Mouse (Mus musculus): ENCODE data around the gene Csk. TPM values are rescaled to one million over a fixed set of nuclear protein-coding genes. Genes with fewer than 3 reads are reported as not detected.

Csk gene
- polyA plus RNA-seq, 1 experiment, result 42.4 TPM

- Histone ChIP-seq H3K4me1 (ENCODE audit: control insufficient read depth, insufficient read depth, low read length) (peaks cover 59% of the 10 kb centered on the region), H3K27ac (ENCODE audit: insufficient read depth, low read depth, low read length) (peak overlapping the region; percentile 62), H3K36me3 (ENCODE audit: control insufficient read depth, insufficient read depth, low read length) (no peaks in the 10 kb centered on the region), H3K27me3 (replicated peaks; ENCODE audit: control insufficient read depth, insufficient read depth, low read length) (no peaks in the 10 kb centered on the region), H3K4me3 (ENCODE audit: insufficient read depth, low read depth, low read length) (no peak overlapping the region)
- TF ChIP-seq CTCF (conservative IDR thresholded peaks at IDR 0.05; ENCODE audit: insufficient read depth, insufficient read length, low read depth, low read length) (no peak), POLR2A (IDR thresholded peaks at IDR 0.05; ENCODE audit: low read depth, low read length) (peak; percentile 24)
- DNase-seq, result peak; percentile 73
- WGBS, result 11% methylated on average over 15 of the region's 15 CpGs
Measured at GRCm38 (mm10) chr9:57640384-57640783, 13.0 kb downstream of the Csk start.

- no peaks in the 10 kb centered on the region for H3K27me3 ChIP-seq (replicated peaks; ENCODE audit: control insufficient read depth, insufficient read depth, low read length)
- no peak for TF ChIP-seq CTCF (conservative IDR thresholded peaks at IDR 0.05; ENCODE audit: insufficient read depth, insufficient read length, low read depth, low read length)
- no peaks in the 10 kb centered on the region for H3K36me3 ChIP-seq (ENCODE audit: control insufficient read depth, insufficient read depth, low read length)
- peaks cover 59% of the 10 kb centered on the region for H3K4me1 ChIP-seq (ENCODE audit: control insufficient read depth, insufficient read depth, low read length)
- DNase-seq, result no peak
- 53% methylated on average over 5 of the region's 5 CpGs for WGBS
- no peak overlapping the region for H3K4me3 ChIP-seq (ENCODE audit: insufficient read depth, low read depth, low read length)
- H3K27ac ChIP-seq (ENCODE audit: insufficient read depth, low read depth, low read length), result peak overlapping the region; percentile 62
Measured at GRCm38 (mm10) chr9:57639661-57640328, 13.6 kb downstream of the Csk start.

GRCm38 (mm10) chr9:57638651-57639459 lies 14.6 kb downstream of the Csk start:
- H3K4me3 ChIP-seq (ENCODE audit: insufficient read depth, low read depth, low read length), result no peak overlapping the region
- TF ChIP-seq POLR2A (IDR thresholded peaks at IDR 0.05; ENCODE audit: low read depth, low read length) (no peak), CTCF (conservative IDR thresholded peaks at IDR 0.05; ENCODE audit: insufficient read depth, insufficient read length, low read depth, low read length) (no peak)
- H3K27ac ChIP-seq (ENCODE audit: insufficient read depth, low read depth, low read length), result peak overlapping the region; percentile 70
- WGBS, result 32% methylated on average over 8 of the region's 8 CpGs
- H3K4me1 ChIP-seq (ENCODE audit: control insufficient read depth, insufficient read depth, low read length), result peaks cover 57% of the 10 kb centered on the region
- H3K27me3 ChIP-seq (replicated peaks; ENCODE audit: control insufficient read depth, insufficient read depth, low read length), result no peaks in the 10 kb centered on the region
- peak; percentile 93 for DNase-seq
- no peaks in the 10 kb centered on the region for H3K36me3 ChIP-seq (ENCODE audit: control insufficient read depth, insufficient read depth, low read length)

GRCm38 (mm10) chr9:57637741-57638322 lies 15.6 kb downstream of the Csk start:
- no peaks in the 10 kb centered on the region for H3K36me3 ChIP-seq (ENCODE audit: control insufficient read depth, insufficient read depth, low read length)
- peak; percentile 80 for DNase-seq
- WGBS, result 3% methylated on average over 6 of the region's 6 CpGs
- H3K27me3 ChIP-seq (replicated peaks; ENCODE audit: control insufficient read depth, insufficient read depth, low read length), result no peaks in the 10 kb centered on the region
- H3K4me3 ChIP-seq (ENCODE audit: insufficient read depth, low read depth, low read length), result no peak overlapping the region
- no peak for TF ChIP-seq CTCF (conservative IDR thresholded peaks at IDR 0.05; ENCODE audit: insufficient read depth, insufficient read length, low read depth, low read length)
- peaks cover 47% of the 10 kb centered on the region for H3K4me1 ChIP-seq (ENCODE audit: control insufficient read depth, insufficient read depth, low read length)
- H3K27ac ChIP-seq (ENCODE audit: insufficient read depth, low read depth, low read length), result peak overlapping the region; percentile 70

- 39% methylated on average over 3 of the region's 3 CpGs for WGBS
- no peaks in the 10 kb centered on the region for H3K27me3 ChIP-seq (replicated peaks; ENCODE audit: control insufficient read depth, insufficient read depth, low read length)
- H3K4me3 ChIP-seq (ENCODE audit: insufficient read depth, low read depth, low read length), result no peak overlapping the region
- H3K27ac ChIP-seq (ENCODE audit: insufficient read depth, low read depth, low read length), result peak overlapping the region; percentile 52
- peaks cover 45% of the 10 kb centered on the region for H3K4me1 ChIP-seq (ENCODE audit: control insufficient read depth, insufficient read depth, low read length)
- DNase-seq, result no peak
- TF ChIP-seq POLR2A (IDR thresholded peaks at IDR 0.05; ENCODE audit: low read depth, low read length), result no peak
- no peak for TF ChIP-seq CTCF (conservative IDR thresholded peaks at IDR 0.05; ENCODE audit: insufficient read depth, insufficient read length, low read depth, low read length)
- no peaks in the 10 kb centered on the region for H3K36me3 ChIP-seq (ENCODE audit: control insufficient read depth, insufficient read depth, low read length)
Measured at GRCm38 (mm10) chr9:57637272-57637671, 16.2 kb downstream of the Csk start.

GRCm38 (mm10) chr9:57633481-57634024 lies 19.9 kb downstream of the Csk start:
- H3K27me3 ChIP-seq (replicated peaks; ENCODE audit: control insufficient read depth, insufficient read depth, low read length), result no peaks in the 10 kb centered on the region
- no peak for DNase-seq
- no peak overlapping the region for H3K27ac ChIP-seq (ENCODE audit: insufficient read depth, low read depth, low read length)
- WGBS, result 58% methylated on average over 4 of the region's 4 CpGs
- H3K36me3 ChIP-seq (ENCODE audit: control insufficient read depth, insufficient read depth, low read length), result no peaks in the 10 kb centered on the region
- H3K4me1 ChIP-seq (ENCODE audit: control insufficient read depth, insufficient read depth, low read length), result peaks cover 17% of the 10 kb centered on the region
- no peak for TF ChIP-seq POLR2A (IDR thresholded peaks at IDR 0.05; ENCODE audit: low read depth, low read length)
- no peak for TF ChIP-seq CTCF (conservative IDR thresholded peaks at IDR 0.05; ENCODE audit: insufficient read depth, insufficient read length, low read depth, low read length)
- H3K4me3 ChIP-seq (ENCODE audit: insufficient read depth, low read depth, low read length), result no peak overlapping the region

Data from kidney, adult 2 months (tissue).